Mouse (Mus musculus) thymus, postnatal 4 days (tissue): ENCODE data around the gene Castor2.

Source experiments
- DNase-seq: peaks from one replicate; pipeline ENCODE4 v3.0.0; 2021

The Castor2 gene

DNA sequence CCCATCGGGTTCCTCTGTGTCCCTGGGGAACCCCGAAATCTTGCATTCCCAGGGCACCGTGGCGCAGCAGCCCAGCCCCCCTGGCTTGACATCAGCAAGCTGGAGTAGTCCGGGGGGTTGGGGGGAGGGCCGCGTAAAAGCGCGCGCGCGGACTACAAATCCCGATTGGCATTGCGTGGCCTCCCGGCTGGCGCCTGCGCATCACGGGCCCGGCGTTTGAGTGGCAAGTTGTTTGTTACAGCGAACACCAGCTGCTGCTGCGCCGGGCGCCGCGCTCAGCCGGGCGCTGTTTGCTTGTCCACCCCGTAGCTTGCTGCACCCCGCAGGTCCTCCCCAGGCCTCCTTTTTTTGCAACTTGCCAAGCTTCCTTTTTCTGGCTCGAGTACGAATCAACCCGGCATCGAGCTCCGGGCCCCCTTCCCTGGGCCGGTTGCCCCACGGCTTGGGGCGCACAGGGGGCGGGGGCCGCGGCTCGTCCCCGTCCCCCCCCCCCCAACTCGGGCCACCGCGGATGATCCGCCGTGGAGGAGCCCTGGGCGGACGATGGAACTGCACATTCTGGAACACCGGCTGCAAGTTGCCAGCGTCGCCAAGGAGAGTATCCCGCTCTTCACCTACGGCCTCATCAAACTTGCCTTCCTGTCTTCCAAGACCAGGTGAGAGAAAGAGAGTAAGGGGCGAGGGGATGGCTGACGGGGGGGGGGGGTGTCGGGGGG is at the start of gene Castor2:
TSS of gene Castor2 (plus strand) at position 216 of the 716 bp plus-strand sequence.
- peak; percentile 94 for DNase-seq

DNA sequence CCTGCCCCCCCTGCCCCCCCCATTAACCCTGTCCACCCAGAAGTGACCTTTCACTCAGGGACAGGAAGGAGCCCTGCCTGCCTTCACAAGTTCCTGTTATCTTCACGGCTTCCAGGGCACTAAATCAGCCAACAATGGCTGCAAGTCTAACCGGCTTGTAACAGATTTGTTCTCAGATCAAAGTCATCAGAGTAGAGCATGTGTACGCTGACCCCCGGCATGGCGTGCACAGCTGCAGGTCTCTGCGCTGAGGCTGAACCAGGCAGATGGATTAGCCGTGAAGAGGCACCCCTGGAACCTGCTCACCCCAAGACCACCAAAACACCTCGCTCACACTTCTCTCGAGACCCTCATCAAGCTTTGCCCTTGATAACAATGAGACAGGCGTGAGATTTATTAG is 48.8 kb upstream of the Castor2 start:
- no peak for DNase-seq

DNA sequence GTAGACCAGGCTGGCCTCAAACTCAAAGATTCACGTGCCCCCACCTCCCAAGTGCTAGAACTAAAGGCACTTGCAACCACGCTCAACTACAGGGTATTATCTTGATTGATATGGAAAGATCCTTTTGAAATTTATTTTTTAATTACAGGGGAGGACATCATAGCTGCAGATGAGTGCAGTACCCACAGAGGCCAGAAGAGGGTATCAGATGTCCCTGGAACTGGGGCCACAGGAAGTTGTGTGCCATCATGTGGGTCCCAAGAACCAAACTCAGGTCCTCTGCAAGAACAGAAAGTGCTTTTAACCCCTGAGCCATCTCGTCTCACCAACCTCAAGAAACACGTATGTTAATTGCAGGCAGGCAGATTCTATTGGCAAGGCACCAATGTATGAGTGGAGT is 46.9 kb upstream of the Castor2 start:
- no peak for DNase-seq

DNA sequence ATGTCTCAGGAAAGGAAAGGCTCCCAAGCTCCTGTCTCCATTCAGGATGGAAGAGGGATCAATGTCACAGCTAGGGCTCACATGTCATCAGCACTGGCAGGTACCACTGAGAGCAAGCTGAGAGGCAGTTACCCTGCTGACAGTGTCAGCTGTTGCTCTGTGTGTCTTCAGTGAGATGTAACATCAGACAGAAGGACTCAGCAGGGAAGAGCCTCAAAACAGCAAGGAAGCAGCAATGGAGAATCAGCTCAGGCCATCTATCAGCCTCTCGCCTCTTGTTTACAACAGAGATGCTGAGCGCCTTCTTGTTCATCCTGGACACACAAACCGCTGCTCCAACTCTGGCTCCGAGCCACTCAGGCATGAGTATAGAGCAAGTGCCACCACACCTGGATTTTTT is 45.0 kb upstream of the Castor2 start:
- DNase-seq: no peak

DNA sequence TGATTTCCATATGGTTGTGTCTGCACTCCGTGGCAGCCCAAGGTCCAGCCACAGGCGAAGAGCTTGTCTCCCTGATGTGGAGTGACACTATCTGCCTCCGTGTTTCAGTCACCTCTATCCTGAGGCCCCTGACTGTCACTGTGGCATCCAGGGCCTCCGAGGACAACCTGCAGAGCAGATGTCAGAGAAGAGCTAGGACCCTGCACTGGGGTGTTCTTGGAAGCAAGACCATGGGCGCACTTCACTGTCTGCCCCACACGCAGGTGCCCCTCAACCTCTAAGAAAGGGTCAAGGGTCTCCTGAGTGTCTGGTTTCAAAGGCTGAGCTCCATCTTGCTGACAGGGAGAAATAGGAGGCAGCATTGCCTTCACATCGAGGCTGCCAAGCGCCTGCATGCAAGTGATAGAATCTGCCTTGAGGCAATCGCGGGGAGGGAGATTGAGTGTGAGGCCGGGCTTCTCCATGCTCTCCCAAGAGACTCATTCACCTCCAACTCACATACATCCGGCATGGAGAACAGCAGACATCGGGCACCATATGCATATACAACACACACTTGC is 40.6 kb upstream of the Castor2 start:
- DNase-seq: no peak

DNA sequence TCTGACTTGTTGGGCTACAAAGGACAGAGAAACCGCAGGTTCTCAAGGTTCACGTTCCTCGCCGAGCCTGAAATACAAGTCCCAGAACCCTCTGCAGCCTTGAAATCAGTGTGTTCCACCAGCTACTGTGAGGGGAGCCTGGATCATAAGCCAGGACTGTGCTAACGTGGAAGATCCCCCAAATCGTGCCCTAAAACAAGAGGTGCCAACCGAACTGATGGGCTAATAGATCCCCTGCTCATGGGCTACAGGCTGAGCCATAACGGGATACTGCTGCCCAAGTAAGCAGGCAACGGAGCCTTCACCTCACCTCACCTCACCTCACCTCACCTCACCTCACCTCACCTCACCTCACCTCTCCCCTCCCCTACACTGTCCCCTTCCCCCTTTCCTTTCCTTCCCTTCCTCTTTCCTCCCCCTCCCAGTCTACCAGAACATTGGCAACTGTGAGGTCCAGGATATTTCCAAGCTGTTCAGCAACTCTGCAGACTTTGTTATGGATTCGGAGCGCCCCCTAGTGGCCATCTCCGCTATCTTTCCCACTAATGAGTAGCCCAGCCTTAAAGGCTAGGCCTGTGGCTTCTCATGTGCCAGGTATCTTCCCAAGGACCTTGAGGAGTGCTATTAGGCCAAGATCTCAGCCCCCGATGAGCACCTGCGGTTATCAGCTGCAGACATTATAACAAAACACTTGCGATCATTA is 36.0 kb upstream of the Castor2 start:
- peak; percentile 79 for DNase-seq

DNA sequence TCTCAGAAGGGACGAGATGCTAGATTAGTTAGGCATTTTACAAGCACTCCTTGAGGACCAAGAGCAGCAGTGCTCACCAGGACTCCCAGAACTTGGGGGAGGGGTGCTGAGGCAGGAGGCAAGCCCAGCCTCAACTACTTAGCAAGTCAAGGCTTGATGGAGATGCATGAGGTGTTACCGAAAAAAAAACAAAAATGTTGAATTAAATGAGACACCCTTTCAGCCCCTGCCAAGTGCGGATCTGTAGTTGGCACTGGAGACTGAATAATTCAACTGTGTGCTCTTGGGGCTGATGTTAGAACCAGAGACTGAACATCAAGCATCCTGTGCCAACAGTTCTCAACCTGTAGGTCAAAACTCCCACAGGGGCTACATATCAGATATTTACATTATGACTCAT is 33.2 kb upstream of the Castor2 start:
- DNase-seq: no peak

DNA sequence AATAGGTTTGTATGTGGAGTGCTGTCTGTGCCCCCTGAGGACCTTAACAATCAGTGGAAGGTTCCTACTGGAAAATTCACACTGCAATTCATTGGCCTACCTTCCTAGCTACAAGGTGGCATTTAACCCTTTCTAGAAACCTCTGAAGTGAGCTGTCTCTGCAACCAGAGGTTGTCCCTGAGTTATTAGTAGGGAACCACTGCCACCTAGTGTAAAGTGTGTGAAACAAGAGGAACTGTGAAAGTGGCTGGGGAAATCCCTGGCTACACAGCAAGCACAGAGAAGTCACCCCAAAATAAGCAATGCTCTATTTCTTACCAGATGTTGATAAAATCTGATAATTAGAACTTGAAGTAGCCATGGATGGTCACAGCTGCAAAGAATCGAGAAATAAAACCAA is 31.6 kb upstream of the Castor2 start:
- DNase-seq: no peak

DNA sequence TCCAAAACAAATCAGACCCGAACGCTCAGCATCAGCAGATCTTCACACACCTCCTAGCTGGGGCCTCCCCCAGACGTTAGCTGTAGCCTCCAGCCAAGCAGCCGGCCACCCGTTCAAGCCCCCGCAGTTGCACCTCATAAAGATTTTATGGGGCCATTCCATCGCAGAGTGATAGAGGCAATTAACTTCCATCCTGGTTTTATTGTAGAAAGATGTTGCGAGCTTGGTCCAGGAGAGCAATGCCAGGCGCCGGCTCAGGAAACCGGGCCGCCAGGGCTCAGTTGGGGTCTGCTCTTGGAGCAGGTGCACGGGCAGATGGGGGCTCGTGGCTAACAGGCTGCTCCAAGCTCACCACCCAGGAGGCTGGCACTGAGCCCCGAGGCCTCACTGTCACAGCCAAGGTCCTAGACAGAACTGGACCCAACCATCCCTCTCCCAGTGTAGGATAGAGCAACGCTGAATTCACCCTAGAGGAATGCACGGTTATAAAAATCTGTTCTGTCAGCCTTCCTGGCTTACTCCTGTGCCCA is 25.9 kb upstream of the Castor2 start:
- DNase-seq: no peak

DNA sequence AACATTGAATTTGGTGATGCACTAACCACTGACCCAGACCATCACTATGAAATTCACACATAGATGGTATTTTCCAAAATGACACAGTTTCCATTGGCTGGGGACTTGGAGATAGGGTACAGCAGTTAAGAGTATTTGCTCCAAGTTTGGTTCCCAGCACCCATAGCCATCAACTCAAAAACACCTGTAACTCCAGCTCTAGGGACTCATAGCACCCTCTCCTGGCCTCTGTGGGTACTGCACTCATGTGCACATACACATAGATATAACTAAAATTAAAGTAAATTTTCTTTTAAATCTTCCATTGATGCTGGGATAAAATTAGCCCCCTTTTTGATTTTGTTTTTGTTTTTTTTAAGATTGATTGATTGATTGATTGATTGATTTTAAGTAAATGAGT is 25.1 kb upstream of the Castor2 start:
- no peak for DNase-seq

DNA sequence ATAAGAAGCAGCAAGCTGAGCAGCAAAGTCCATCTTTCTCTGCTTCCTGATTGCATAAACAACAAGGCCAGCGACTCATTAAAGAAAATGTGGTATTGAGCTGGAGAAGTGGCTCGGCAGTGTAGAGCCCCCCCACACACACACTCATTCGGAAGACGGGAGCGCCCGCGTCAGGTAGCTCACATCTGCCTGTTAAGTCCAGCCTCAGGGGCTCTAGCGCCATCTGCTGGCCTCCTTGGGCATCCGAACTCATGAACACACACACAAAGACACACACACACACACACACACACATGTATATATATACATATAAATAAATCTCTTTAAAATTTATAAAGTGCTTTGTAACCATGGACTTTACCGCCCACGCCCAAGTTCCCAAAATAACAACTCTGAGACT is 23.3 kb upstream of the Castor2 start:
- no peak for DNase-seq

DNA sequence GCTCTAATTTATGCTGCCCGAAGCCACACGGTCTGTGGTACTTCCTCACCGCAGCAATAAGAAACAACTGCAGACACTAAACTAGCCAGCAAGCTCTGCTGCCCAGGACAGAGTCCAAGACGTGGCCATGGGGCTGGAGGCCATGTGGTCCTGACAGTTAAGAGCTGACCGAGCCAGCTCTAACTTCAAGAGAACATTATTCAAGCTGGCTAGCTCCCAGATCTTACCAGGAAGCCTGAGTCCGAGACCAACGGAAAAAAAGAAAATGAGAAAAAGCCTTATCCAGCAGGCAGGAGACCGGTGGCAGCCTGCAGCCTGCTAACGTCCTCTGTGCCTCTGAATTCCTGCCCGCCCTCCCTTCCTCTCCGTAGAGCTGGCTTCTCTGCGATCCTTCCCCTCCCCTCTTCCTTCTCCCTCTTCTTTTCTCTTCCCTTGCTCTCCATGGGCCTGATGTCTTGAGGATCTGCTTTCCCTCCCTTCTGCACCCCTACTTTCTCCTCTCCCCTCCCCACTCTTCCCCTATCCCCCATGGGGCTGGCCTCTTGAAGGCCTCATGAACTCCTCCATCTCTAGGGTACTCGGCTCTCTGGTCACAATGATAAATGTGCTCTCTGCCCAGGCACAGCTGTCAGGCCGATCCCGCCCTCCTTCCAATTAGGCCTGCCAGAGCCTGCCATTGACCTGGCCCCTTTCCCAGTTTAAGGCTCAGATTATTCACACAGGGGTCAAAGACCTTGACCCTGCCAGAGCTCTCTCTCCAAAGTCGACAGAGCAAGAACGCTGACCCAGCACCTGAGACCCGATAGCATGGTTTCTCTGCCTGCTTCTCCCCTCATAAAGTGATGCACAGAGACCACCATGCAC is 18.6 kb upstream of the Castor2 start:
- DNase-seq: no peak

DNA sequence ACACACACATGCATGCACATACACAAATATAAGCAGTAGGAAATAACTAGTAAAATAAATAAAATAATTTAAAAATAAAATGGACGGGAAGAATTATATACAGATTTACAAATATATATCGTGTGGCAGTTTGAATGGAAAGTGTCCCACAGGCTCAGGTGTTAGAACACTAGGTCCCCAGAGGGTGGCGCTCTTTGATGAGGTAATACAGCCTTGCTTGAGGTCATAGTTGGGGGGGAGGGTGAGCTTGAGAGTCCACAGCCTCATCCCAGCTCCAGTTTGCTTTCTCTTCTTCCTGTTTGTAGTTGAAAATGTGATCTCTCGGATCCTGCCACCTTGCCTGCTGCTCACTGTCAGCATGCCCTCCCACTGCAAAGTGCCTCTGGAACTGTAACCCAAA is 14.3 kb upstream of the Castor2 start:
- DNase-seq: no peak

DNA sequence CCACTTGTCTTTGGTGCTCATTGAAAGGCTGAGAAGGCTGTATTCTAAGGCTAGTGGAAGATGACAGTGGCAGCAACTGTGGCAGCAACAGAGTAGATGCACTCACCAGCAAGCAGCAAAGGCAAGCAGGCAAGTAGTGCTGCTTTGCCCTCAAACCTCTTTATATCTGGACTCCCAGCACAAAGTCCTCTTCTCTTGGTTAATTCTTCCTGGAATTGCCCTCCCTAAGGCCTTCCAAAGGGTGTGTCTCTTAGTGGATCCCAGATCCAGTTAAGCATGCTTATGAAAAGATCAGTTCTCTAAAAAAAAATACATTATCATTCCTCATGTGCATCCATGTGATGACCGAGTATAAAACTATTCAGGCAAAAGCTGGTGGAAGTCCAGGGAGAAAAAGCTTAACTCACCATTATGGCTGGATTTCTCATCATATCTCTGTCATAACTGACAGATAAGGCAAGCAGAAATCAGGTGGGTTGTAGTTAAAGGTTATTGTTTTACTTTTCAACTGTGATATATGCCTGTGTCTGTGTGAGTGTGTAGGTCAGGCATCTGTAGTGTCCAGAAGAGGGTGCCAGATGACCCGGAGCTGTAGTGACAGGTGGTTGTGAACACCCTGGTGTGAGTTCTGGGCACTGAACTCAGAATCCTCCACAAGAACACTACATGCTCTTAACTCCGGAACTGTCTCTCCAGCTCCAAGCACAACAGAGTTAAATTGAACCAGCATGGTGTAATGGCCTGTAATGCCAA is 13.4 kb upstream of the Castor2 start:
- no peak for DNase-seq

DNA sequence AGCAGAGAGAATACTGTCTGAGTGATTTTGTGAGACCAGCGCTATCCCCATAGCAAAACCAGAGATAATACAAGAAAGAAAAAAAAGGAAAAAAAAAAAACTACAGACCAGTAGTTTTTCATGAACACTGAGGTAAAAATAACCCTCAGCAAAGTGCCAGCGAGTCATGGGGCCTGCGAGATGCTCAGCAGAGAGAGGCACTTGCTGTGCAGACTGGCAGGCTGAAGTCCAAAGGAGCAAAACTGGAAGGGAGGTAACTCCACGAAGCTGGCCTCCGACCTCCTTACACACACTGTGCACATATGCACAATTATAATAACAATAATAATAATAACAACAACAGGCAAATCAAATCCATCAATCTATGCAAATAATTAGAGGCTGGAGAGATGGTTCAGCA is 12.3 kb upstream of the Castor2 start:
- no peak for DNase-seq

DNA sequence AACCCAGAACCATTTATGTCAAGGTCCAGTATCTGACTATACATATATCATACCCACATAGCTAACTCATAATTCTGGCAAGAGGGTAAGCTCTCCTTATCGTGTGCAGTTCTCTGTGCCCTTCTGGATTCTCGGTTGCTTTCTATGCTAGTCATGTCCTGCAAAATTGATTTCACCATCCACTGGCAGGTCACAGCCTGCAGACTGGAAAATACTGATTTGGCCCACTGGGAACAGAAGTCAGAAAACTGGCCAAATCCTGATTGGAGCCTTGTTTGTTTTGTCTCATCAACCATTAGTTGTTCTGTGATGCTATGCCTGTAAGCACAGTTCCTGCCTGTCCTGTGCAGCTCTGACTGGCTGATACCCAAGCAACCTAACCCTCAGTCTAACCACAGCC is 3.7 kb upstream of the Castor2 start:
- DNase-seq: no peak

DNA sequence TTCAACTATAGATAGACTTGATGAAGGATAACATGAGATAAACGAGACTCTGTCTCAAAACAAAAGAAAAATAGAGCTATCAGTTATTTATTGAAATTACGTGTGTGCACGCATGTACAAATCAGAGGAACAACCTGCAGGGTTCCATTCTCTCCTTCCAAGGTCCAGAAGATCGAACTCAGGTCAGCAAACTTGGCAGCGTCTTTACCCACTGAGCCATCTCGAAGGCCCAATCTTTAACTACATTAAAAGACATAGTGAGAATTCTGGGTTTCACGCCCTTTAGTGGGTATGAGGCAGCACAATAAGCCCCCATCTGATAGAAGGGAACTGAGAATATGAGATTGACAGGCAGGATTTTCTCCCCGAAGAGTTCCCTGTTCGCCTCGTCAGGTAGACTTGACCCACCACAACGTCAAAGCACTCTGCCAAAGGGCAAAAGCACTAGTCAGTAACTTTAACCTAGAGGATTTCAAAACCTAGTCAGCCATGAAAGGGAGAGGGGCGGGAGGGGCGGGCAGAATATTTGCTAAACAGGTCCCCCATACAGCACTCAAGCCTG is 1.1 kb upstream of the Castor2 start:
- no peak for DNase-seq

DNA sequence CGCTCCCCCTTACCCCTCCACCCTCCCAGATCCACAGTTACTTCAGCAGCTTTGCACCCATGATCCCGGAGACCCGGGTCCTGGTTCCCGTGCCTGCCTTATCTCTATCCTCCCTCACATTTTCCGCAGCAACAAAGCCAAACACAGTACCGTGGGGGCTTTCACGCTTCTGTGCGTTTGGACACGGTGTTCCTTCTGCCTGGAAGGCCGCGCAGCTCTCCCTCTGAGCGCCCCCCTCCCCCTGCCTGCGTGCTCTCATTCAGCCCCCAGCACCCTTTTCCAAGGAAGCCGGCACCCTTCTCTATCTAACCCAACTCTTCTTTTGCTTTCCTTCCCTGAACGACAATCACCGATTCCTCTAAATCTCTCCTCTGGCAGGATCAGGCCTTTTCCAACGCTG is 535 bp upstream of the Castor2 start:
- peak; percentile 54 for DNase-seq

DNA sequence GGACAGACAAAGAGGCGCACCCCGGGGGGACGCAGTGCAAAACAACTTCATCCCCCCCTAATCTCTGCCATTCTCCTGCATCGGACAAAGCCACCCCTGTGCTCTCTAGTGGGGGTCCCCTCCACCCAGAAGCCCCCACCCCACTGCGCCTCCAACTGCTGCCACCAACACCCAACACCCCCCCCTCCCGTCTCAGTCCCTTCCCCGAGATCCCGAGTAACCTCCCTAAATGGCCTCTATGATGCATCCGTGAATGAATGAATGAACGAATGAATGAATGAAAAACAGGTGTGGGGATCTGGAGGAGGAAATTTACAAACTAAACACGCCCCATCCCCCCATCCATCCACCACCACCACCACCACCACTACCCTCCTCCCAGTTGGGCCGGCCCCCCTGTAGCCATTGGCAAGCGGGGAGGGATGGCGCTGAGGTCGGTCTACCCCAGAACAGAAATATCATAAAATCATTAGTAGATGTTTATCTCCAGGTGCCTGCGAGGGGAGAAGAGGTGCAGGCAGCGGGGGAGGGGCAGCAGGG is 791 bp downstream of the Castor2 start:
- DNase-seq: peak; percentile 41

DNA sequence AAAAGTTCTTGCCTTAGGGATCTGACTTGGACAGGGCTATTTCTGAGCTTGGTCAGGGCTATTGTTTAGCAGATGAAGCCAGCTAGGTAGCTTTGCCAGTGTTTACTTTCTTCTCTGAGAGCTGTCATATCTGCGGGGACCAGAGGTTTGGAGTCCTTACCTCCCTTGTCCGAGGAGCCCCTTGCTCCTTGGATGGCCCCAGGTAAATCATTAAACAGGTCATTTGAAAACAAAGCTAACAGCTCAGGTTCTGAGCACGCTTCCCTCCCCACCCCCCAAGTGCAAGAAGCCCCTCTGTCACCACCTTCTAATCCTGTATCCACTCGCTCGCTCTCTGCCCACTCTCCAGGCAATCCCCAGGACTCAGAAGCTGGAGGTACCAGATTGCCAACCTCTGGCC is 1.8 kb downstream of the Castor2 start:
- no peak for DNase-seq

DNA sequence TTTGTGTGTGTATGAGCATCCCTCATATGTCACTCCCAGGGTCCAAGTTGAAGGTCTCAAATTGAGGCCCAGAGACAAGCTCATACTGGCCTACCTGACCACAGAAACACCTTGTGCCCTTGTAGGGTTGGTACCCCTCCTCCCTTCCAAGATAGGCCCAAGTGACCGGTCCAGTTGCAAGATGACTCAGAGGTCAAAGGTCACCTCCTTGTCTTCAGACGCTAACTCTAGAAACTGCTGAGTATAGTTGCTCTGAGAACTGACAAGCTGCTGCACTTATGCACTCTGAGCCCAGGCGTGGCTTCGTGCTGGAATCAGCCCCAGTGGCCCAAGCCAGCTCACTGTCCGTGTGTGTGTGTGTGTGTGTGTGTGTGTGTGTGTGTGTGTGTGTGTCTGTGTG is 2.4 kb downstream of the Castor2 start:
- no peak for DNase-seq

DNA sequence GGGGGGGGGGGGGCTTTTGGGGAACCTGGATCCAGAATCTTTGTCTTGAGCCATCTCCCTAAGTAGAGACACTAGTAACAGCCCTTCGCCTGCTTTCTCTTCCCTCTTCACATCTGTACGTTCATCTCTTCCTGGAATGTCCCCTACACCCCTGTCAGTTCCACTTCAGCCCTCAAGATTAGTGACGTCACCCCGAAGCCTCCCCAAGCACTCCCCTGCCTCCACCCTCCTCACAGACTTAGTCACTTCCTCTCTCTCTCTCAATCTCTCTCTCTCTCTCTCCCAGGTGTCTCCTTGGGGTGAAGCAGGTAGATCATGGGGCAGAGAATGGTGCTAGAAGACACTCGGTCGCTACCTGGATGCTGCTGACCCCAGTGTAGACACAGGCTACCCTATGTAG is 3.2 kb downstream of the Castor2 start:
- DNase-seq: no peak
